Mouse (Mus musculus) olfactory bulb, adult 2 months (tissue): ENCODE data around the gene Nphs2.

Experiments used
- CTCF ChIP-seq: fragments of 200-500 bp; IDR thresholded peaks from 2 replicates; pipeline ENCODE4 v1.5.1; 2012; ENCODE audit warnings: low read depth, mild to moderate bottlenecking, low read length, moderate library complexity; ENCODE audit not compliant: insufficient read depth
- POLR2A ChIP-seq: fragments of 200-500 bp; IDR thresholded peaks from 2 replicates; pipeline ENCODE4 v1.6.1; 2012; ENCODE audit warnings: mild to moderate bottlenecking, low read depth, low read length, moderate library complexity; ENCODE audit not compliant: insufficient read depth

DNA sequence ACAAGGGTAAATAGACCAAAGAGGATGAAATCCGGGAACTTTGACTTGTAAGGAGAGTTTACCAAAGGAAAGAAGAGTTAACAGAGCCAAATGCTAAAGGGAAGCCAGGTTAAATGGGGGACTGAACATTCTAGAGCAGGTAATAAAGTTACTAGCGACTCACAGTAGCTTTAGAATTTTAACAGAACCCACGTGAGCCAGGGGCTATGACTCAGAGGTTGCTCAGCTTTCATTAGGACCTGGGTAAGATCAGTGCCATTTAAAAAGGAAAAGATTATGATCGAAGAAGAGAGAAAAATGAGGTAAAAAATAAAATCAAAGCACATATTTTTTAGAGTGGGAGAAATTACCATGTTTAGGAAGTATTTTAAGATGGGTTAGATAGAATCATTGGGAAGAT is 30.3 kb downstream of the Nphs2 start:
- TF ChIP-seq CTCF: no peak
- no peak for TF ChIP-seq POLR2A
